Mouse (Mus musculus) cerebellum, adult 2 months (tissue): ENCODE measurements around the gene Ranbp17.

Experiments used
- CTCF ChIP-seq: fragments of 200-500 bp; IDR thresholded peaks from 2 replicates; pipeline ENCODE4 v1.5.1; 2011; ENCODE audit warnings: low read depth, mild to moderate bottlenecking, control low read depth, low read length, moderate library complexity, borderline replicate concordance; ENCODE audit not compliant: insufficient read depth
- POLR2A ChIP-seq: fragments of 200-500 bp; IDR thresholded peaks from 2 replicates; pipeline ENCODE4 v1.6.1; 2011; ENCODE audit warnings: low read length, control low read depth, borderline replicate concordance; ENCODE audit not compliant: insufficient read depth

DNA sequence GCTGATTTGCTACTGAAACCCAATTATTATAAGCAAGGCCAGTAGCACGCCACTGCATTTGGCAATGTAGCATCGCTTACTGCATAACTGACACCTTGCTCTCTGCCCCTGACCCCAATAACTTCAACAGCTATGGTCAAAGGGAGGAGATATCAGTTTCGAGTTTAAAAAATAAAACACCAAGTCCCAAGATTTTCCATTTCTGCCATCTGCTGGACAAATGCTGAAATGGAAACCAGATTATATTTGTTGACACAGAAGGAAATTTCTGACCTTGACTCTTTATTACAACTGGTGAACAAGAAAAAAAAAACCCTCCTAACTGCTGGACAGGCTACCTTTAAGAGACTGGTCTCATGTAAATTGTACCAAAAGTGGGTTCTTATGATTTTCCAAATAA lies 218.1 kb downstream of the Ranbp17 start:
- TF ChIP-seq POLR2A (no peak), CTCF (peak; percentile 17; the same call in 1 of the 2 replicates)
